Mouse (Mus musculus) spleen, postnatal 14 days (tissue): ENCODE measurements around the gene Gm45234.
A peak's percentile ranks its signal among the peaks of the same experiment; 100 is the strongest.

ENCODE experiments used
- DNase-seq, 2 experiments: peaks; one replicate each; pipeline ENCODE4 v3.0.0; 2021 to 2022; ENCODE audit warnings: low spot score in 2 of 2

Gene Gm45234

DNA sequence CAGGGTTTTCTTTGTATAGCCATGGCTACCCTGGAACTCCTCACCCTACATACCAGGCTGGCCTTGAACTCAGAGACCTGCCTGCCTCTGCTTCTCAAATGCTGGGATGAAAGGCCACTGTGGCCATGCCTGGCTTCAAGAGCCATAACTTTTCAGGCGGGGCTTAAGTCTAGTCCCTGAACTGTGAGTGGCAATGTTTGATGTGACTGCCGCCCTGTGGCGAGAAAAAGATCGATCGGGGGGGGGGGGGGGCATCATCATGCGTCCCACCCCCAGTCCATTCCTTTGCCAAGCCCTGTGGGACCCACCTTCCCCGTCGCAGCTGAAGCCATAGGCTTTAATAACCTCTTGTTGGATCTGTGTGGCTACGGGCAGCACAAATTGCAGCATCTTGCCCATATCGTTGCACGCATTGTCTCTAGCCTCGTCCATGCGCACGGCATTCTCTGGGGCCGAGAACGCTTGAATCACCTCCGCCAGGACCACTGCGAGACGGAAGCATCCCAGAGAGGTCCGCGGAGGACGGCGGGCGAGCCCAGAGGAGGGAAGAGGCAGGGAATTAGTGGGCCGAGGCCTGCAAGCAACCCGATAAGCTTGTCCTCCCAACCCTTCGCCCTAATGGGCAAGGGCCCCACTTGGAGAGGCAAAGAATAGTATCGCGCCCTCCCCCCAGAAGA, 15.5 kb downstream of the Gm45234 start:
- peak; percentile 43 to 53 for DNase-seq

DNA sequence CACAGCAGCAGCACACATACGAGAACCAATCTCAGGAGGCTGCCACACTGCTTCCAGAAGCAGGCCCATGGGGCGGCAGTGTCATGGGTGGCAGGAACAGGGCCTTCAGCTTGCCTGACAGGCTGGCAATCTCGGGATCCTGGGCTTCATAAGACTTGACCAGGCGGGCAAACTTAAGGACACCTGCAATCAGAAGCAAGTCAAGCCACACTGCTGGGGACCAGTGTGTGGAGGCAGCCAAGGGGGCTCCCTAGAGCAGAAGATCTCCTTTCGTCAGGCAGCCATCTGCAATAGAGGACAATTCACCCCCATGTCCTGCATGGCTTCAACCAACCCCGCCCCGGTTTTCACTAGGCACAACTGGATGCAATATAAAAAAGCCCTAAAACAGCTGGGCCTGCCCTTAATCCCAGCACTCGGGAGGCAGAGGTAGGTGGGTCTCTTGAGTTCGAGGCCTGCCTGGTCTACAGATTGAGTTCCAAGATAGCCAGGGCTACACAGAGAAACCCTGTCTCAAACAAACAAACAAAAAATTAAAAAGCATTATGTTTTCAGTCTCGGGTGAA, 16.5 kb downstream of the Gm45234 start:
- DNase-seq, result no peak

DNA sequence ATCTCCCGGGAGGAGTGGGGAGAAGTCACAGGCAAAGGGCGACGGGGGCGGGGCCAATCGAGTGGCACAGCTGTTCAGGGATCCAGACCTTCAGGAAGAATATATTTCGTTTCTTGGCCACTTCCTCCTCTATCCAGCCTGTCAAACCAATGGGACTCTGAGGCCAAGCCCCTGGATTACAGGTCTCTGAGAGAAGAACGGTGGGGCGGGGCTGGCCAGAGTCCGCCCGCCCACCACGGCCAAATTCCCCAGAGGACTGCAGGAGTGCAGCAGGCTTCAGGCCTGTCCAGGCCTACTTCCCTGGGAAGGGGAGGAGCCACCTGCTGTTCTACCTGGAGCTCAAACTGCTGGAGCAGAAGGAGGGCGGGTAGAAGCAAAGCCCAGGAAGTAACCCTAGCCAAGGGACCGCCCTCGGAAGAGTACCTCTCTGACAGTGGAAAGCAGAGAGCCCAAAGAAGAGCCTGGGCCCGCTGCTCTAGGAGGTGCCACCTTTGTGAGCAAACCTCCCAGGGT, 17.3 kb downstream of the Gm45234 start, which contains the start of gene Ptpn6:
Gene Ptpn6 (minus strand): TSS at position 204 of the 513 bp plus-strand sequence.
- DNase-seq, result no peak

DNA sequence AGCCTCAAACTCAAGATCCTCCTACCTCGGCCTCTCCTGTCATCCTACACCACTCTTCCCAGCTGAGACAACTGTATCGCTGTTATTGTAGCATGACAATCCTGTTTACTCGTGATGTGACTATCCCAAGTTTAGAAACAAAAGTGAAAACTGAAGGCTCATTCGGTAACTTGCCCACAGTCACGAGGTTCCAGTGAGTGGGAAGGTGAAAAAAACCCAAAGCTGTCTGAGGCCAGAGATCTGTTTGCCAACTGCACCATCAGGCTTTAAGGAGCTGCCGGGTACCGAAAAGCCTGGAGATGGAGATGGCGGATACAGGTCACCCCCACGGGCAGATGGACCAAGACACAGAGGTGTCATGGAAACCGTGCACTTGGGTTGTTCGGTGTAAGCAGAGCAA, 18.8 kb downstream of the Gm45234 start:
- no peak for DNase-seq

DNA sequence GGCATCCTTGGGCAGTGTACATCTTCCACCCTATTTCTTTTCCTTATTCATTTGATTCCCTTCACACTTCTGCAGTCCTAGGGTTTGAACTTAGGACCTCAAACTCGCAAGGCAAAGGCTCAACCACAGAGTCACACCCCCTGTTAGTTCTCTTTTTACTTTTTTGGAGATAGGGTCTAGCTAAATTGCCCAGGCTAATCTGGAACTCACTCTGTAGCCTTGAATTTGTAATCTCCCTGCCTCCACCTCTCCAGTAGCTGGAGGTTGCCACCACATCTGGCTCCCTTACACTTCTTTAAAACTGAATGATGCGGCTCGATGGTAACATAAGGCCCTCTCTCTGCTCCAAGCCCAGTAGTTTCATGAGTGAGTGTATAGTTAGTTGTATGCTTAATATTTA, 21.4 kb downstream of the Gm45234 start:
- DNase-seq, result no peak

DNA sequence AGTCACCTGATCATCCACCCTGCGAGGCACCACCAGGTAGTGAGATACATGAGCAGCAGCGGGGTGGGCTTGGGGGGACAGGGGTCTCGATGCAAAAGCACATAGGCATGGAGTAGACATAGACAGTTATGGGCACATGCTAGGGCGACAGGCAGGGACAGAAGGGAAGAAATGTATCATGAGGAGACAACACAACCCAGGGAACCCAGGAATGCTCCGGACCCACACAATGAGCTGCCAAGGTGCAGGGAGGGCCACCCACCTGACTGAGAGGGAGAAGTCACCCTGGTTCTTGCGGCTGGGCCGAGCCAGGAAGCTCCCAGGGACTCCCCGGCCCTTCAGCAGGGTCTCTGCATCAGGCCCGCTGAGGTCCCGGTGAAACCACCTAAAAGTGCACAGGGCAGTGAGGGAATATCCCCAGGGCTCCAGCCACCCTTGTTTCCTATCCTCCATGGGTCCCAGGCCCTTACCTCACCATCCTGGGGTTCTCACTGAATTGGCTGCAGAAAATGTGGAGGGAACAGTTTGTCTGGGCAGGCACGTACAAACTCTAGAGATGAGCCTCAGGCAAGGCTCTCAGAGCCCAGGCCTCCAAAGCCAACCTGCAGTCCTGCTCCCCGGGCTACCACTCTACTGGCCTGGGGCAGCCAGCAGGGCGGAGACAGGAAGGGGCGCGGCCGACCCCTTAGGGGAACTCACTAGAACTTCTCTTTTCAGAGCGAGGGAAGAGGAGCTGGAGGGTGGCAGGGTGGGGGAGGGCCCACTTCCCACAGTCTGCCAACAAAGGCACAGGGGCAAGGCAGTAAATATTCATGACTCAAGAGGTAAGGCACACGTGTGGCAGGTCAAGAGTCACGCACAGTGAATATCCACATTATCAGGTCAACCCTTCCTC, 23.1 kb downstream of the Gm45234 start:
- peak; percentile 71 to 80 for DNase-seq

DNA sequence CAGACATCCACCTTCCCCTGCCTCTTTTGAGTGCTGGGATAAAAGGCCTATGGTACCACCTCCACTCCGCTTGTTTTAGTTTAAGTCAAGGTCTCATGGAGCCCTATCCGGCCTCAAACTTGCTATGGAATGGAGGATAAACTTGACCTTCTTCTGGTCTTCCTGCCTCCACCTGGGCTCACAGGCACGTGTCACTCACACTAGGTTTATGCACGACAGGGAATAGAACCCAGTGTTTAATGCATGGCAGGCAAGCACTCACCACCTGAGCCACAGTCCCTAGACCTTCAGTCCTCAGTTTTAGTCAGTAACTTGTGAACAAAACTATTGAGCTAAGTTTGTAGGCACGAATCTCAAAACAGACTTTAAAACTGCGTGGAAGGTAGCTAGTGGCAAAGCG, 24.8 kb downstream of the Gm45234 start:
- no peak for DNase-seq

DNA sequence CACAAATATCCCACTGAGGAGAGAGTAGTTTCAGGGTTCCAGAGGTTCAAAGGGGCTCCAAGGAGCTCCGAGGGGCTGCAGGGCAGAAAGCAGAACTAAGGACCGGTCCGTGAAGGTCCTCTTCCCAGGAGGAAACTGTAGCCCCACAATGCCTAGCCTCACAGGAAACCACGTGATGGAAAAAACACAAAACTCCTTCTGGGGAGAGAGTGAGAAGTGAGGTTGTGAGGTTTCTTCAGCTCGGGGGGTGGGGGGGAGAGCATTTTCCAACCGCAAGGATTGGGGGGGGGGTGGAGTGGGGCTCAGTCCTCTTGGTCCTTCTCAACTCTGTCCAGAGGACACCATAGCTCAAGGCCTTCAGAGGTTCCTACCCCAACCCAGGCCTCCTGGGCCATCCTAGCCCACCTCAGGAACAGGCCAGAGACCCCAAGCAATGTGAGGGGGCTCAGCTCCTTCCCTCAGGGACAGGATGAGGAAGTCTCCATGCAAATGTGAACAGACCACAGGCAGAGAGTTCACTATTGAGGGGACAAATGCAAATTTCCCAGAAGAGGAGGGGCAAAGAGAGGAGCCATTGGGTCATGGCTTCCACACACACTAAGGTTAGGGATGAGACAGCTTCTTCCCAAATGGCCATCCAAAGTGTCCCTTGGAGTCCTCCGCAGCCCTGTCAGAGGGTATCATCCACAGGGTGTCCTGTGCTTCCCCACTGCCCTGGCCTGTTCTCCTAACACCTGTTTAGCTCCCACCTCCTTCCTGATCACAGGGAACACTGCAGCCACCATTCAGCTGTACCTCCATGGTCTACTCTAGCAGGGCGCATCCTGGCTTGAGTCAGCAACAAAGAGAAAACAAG, 25.7 kb downstream of the Gm45234 start:
- no peak for DNase-seq

DNA sequence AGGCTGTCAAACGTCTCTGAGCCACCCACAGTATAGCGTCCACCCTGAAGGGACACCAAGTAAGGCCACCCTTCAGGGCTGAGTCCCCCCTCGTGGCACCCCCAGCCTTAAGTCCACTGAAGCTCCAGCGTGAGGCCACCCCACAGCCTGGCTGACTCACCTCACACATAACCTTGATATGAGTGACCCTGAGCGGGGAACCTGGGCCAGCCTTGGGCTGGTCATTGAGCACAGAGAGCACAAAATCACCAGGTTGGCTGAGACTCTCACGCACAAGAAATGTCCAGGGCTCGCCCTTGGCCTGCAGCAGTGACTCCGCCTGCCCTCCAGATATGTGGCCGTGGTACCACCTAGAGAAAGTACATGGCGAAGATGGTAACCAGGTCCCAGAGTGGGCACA, 27.2 kb downstream of the Gm45234 start:
- DNase-seq, result no peak

DNA sequence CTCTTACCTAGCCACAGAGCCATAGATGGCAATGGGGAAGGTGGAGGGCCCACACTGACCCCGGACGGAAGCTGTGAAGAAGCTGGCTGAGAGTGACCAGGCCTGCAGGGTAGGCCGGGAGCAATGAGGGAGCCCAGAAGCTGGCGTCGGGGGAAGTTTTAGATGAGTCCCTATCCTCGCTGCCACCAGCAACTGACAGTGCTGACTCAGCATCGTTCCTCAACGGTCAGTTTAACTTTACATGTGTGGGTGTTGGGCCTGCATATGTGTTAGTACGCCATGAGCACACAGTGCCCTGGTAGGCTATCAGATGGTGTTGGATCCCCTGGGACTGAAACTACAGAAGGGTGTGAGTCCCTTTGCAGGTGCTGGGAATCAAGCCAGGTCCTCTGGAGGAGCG, 31.3 kb downstream of the Gm45234 start:
- no peak for DNase-seq

DNA sequence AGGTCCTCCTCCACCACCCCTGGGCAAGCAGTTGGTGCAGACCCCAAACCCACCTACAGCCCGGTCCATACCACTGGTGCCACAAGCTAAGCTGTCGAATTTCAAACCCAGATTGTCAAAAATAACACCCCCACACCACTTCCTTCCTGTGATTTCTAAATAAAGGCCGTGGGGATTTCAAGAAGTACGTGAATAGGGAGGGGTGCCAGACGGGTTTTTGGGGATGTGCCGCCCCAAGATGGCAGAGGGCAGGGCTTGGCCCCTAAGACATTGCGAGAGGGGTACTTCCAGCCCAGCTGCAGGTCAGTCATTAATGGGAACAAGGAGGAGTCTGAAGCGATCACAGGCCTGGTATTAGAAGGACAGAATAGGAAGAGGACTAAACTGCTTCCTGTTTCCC, 32.3 kb downstream of the Gm45234 start:
- no peak for DNase-seq

DNA sequence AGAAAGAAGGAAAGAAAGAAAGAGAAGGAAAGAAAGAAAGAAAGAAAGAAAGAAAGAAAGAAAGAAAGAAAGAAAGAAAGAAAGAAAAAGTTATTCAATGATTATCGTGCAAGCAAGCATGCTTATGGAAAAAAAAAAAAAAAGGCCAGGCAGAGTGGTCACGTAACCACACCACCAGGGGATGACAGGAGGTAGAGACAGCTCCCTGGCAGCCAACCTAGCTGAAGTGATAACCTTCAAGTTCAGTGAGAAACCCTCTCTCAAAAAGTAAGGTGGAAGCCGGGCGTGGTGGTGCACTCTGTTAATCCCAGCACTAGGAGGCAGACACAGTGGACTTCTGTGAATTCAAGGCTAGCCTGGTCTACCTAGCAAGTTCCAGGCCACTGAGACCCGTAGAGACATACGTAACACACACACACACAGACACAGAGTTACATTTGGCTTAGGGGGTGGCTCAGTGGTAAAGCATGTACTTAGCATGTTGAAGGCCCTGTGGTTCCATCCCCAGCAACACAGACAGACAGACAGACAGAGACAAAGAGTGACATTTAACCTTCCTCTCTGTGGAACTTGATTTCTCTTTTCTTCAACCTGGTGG, 32.8 kb downstream of the Gm45234 start:
- DNase-seq, result no peak

DNA sequence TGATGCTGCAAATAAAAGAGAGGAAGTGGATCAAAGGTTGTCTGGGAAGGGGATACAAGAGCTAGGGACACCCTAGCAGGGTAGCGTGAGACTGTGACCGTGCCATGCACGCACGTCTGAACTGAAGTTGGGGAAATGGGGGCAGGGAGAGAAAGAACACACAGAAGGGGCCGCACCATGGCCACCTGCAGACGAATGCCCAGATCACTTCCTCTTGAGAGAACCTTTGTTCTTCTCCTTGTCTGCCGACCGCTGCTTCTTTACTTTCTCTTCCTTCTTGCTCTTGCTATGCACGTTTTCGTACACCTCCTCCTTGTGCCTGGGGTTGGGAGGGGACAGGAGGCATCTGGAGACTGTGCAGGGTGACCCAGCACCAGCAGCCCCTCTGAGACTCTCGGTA, 34.9 kb downstream of the Gm45234 start:
- DNase-seq, result no peak

DNA sequence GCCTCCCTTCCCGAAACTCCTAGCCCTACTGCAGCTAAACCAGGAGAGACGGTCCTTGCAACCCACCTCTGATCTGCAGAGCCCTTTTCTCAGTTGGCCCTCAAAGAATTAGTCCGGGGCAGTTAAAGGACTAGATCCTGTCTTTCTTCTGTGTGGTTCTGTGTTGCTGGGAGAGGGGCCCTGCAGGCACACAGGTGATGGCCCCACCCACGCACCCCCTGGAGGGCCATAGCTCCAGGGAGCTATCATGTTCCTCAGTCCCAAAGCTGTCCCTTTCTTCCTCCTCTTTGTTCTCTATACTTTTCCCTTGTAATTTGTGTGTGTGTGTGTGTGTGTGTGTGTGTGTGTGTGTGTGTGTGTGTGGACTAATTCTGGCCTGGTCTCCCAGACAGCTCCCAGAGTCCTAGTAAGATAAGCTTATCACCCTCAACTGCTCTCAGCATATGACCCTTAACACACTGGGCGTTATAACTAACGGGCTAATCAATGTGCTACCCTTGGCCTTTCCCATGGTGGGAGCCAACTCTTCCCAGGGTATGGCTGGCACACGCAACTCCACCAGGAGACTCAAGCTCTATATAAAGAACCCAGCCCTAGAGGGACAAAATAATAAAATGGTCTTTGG, 36.4 kb downstream of the Gm45234 start:
- DNase-seq, result no peak

DNA sequence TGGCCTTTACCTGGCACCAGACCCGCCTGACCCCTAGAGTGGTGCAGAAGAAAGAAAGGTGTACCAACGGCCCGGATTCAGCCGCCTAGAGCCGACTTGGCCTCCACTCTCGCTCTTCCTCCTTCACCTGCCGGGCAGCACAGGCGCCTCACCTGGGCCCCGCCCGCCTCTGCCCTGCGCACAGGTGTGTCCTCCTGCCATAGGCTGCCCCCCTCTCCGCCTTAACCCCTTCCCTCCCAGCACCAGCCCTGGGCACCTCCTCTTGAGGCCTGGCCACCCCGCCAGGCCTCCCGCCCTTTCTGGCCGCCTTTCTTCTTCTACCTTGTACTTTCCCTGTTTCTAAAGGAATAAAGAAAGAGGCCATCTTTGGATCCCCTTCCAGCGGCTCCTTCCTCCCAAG, 37.1 kb downstream of the Gm45234 start:
- DNase-seq, result no peak

DNA sequence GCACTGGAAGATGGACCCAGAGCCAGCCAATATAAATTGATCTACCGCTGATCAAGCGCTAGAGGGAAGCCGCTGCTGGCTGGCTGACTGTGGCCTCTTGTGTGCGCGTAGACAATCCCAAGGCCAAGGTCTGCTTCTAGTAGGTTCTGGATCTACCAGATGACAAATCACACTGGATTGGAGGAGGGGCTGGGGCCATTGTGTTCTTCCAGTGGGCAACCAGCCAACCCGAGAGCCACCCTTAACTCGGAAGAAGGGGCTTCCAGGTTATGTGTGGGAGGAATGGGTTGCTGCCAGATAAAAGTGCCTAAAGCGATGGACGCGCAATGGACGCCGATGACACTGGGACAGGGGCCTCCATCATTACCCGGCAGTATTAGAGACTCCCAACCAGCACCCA, 37.9 kb downstream of the Gm45234 start:
- no peak for DNase-seq

DNA sequence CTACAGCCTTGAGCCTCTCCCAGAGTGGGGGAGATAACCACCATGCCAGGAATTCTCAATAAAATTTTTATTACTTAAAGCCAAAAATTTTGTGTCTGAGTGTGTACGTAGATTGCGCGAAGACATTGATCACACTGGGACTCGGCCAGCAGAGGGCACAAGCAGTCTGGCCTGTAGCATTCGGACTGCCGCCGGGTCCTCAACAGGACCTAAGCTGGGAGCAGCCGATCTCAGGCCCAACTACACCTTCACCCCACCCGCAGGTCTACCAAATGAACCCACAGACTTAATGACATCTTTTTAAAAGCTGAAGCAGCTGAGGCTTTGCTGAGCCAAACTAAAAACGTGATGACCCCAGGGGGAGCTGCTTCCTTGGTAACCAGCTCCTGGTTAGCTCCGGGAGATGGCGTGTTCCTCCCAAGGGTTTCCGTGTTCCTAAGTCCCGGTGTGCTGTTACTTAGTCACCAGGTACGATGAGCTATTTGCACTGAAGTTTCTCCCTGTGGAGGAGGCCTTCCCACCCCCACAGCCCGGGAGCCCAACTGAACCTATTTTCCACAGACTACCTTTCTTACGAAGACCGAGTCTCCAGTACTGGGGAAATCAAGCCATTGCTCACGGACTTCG, 38.8 kb downstream of the Gm45234 start:
- DNase-seq, result peak in 1 of 2 experiments; percentile 57

DNA sequence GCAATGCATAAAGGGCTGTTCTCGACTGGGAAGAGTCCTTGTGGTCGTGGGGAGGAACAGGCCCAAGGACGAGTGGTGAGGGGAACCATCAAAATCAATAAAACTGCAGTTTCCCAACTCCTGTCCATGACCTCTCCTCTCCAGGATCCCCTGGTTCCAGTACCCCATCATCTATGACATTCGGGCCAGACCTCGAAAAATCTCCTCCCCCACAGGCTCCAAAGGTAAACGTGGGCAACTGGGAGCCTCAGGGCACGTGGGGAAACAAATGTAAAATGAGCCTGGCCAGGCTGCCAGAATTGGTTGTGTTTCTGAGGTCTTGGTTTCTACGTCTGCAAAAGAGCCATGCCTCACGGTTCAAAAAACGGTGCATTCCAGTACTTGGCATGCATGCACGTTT, 42.9 kb downstream of the Gm45234 start:
- no peak for DNase-seq

DNA sequence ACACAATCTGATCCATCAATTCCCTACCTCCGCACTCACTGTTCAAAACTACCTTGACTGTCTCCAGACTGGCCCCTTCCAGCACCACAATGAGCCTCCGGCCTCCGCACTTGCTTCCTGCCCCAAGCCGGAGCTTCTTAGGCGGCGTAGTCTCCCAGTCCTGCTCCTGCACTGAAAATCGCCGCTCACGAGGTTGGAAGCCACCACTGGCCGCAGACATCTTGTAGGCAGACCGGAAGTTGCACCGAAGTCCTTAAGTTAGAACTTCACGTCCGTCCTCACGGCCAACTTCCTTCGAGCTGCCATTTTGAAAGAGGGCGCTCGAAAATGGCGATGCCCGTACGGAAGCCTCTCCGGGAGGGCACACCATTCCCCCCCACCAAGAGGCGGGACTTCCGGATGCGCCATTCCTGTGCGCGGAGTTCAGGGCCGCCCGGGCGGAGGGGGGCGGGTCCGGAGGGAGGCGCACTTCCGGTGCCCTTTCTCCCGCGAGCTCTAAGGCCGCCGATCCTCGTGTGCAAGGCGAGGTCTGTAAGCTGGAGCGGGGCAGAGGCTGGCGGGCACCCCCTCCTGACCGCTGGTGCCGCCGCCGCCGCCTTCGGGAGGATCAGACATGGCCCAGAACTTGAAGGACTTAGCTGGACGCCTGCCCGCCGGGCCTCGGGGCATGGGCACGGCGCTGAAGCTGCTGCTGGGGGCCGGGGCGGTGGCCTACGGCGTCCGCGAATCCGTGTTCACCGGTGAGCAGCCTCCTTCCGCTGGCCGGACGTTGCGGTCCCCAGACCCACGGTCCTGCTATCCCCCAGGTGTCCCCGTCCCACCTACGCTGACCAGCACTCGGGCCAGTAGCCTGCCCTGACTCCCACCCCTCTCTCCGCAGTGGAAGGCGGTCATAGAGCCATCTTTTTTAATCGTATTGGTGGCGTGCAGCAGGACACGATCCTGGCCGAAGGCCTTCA, 43.7 kb downstream of the Gm45234 start, which contains the start of the genes Emg1 and Phb2:
Gene Emg1 (minus strand): TSS at position 355 of the 959 bp plus-strand sequence.
Gene Phb2 (plus strand): TSS at position 513 of the 959 bp plus-strand sequence.
- DNase-seq, result peak; percentile 95 to 98
